Mouse (Mus musculus) midbrain, postnatal 0 days (tissue): ENCODE results near the gene 1110008L16Rik. TPM values are rescaled to one million over a fixed set of nuclear protein-coding genes. Genes with fewer than 3 reads are reported as not detected.

Experiments used
- ATAC-seq: fragments of 200-750 bp; cut with Nextera tagmentation; 2 replicates; pipeline ENCODE4 v1.8.0; 2017; ENCODE audit warnings: moderate number of reproducible peaks, mild to moderate bottlenecking, moderate TSS enrichment, moderate library complexity; ENCODE audit not compliant: low FRiP score
- DNase-seq: peaks from one replicate; pipeline ENCODE4 v3.0.0-alpha.2; 2015; ENCODE audit warnings: low spot score
- H3K27ac ChIP-seq: fragments of 300-500 bp; sonication (generic); 2 replicates; pipeline ENCODE4 v1.5.1; 2014; ENCODE audit warnings: low read depth, mild to moderate bottlenecking, low read length, mixed read lengths
- H3K27me3 ChIP-seq: fragments of 300-500 bp; sonication (generic); 2 replicates; pipeline ENCODE4 v1.6.1; 2014; ENCODE audit warnings: low read length, control low read depth, mixed read lengths; ENCODE audit not compliant: insufficient read depth
- H3K36me3 ChIP-seq: fragments of 300-500 bp; sonication (generic); 2 replicates; pipeline ENCODE4 v1.6.1; 2014; ENCODE audit warnings: low read length, control low read depth, mixed read lengths; ENCODE audit not compliant: insufficient read depth
- H3K4me1 ChIP-seq: fragments of 300-500 bp; sonication (generic); 2 replicates; pipeline ENCODE4 v1.6.1; 2014; ENCODE audit warnings: mild to moderate bottlenecking, control low read depth, antibody characterized with exemption, low read length, mixed read lengths; ENCODE audit not compliant: insufficient read depth
- H3K4me2 ChIP-seq: fragments of 300-500 bp; sonication (generic); 2 replicates; pipeline ENCODE4 v1.6.1; 2014; ENCODE audit warnings: low read depth, mild to moderate bottlenecking, low read length, mixed read lengths; ENCODE audit not compliant: poor library complexity, severe bottlenecking
- H3K4me3 ChIP-seq: fragments of 300-500 bp; sonication (generic); 2 replicates; pipeline ENCODE4 v1.5.1; 2014; ENCODE audit warnings: low read depth, mild to moderate bottlenecking, low read length, moderate library complexity
- H3K9ac ChIP-seq: fragments of 300-500 bp; sonication (generic); replicated peaks from 2 replicates; pipeline ENCODE4 v1.6.1; 2014; ENCODE audit warnings: mild to moderate bottlenecking, low read length, moderate library complexity, mixed read lengths; ENCODE audit not compliant: poor library complexity, severe bottlenecking
- H3K9me3 ChIP-seq: fragments of 300-500 bp; sonication (generic); 2 replicates; pipeline ENCODE4 v1.6.1; 2016; ENCODE audit warnings: low read length, control low read depth
- CTCF ChIP-seq: IDR thresholded peaks from 2 replicates; pipeline ENCODE4 v1.5.1; 2016; ENCODE audit warnings: antibody characterized with exemption, mild to moderate bottlenecking
- WGBS: fragments of 180-500 bp; shearing (Covaris S2); extraction: QIAGEN DNeasy Blood & Tissue Kit; methylation state at CpG from one replicate; pipeline ENCODE4 v1.1.7; 2014; 5-methylcytosine and 5-hydroxymethylcytosine counted together
- polyA plus RNA-seq: library from polyadenylated mRNA; unstranded; fragments of >200 nt; fragmentation: Nextera tagmentation; extraction: Ambion mirVana; gene quantifications from 2 replicates; pipeline ENCODE4 v1.2.1, GENCODE M21; 2015
- total RNA-seq: library from RNA; depleted of rRNA; stranded (reverse); fragments of >200 nt; gene quantifications from 2 replicates; pipeline ENCODE4 v1.2.3, GENCODE M21; 2014

1110008L16Rik gene
- total and polyA plus RNA-seq, 2 experiments from 2014 or later = 6.5 to 8.9 TPM

DNA sequence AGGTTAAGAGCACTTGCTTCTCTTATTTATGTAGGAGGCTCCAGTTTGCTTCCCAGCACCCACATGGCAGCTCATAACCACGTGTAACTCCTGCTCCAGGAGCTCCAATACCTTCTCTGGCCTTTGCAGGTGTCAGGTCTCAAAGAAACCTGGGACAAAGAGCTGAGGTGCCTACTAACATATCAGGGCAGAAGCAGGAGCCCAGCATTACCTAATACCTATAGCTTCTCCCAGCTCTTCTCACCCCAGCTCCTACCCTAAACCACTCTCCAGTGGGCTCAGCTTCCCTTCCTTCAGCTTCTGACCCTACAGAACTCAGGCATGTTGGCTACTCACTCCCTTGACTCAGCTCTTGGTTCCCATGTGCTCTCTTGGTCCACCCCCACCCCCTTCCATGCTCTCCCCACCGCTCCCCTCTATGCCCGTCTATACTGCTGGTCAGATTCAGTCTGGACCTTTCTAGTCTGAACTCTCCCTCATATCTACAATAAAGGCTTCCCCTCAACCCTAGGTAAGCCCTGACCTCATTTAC is 1.5 kb downstream of the 1110008L16Rik start:
- Histone ChIP-seq H3K4me2 (peak overlapping the region; percentile 67), H3K9me3 (no peaks in the 10 kb centered on the region), H3K27me3 (no peaks in the 10 kb centered on the region), H3K36me3 (peaks cover 24% of the 10 kb centered on the region), H3K9ac (peak overlapping the region; percentile 4; the same call in 1 of the 2 replicates), H3K27ac (no peak overlapping the region), H3K4me3 (peak overlapping the region; percentile 48; the same call in 1 of the 2 replicates), H3K4me1 (peaks cover 25% of the 10 kb centered on the region)
- WGBS = 93% methylated on average over 3 of the region's 3 CpGs
- ATAC-seq = no peak
- no peak for TF ChIP-seq CTCF
- DNase-seq = no peak

DNA sequence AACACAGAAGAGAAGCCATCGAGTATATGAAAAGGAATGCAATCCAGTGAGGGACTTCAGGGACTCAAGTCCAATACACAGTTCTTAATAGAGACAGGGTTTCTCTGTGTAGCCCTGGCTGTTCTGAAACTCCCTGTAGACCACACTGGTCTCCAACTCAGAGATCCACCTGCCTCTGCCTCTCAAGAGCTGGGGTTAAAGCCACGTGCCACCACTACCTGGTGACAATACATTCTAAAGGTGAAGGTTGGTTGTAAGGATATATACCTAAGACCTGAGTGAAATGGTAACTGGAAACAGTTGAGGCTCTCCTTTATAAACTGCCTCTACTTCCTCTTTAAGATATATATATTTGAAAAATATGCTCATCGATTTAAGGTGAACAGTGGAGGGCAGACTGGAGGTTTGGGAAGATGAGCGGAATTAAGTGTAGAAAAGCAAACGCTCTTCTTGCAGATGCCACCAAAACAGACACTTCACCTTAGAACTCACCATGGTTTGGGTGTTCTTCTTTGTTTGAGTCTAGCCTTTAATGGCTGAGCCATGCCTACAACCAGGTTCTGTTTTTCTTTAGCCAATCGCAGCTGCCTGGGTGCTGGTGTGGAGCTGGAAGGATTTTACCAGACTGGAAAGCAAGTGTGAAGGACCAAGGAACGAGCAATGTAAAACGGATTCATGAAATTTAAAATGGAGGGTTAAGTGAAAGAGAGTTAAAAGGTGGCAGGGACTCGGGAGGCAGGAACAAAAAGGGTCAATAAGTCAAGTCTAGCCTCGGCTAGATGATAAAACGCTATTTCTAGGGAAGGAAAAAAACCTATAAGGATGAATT is 2.3 kb downstream of the 1110008L16Rik start:
- DNase-seq = no peak
- Histone ChIP-seq H3K9me3 (no peaks in the 10 kb centered on the region), H3K4me3 (peak overlapping the region; percentile 48), H3K27me3 (no peaks in the 10 kb centered on the region), H3K36me3 (peaks cover 18% of the 10 kb centered on the region), H3K4me2 (peak overlapping the region; percentile 67), H3K27ac (peak overlapping the region; percentile 77), H3K9ac (peak overlapping the region; percentile 79), H3K4me1 (peaks cover 25% of the 10 kb centered on the region)
- ATAC-seq = 0 out of 2 replicates have a peak, but pooled peaks have one; percentile 9
- TF ChIP-seq CTCF = no peak
- 41% methylated on average over 11 of the region's 11 CpGs for WGBS

DNA sequence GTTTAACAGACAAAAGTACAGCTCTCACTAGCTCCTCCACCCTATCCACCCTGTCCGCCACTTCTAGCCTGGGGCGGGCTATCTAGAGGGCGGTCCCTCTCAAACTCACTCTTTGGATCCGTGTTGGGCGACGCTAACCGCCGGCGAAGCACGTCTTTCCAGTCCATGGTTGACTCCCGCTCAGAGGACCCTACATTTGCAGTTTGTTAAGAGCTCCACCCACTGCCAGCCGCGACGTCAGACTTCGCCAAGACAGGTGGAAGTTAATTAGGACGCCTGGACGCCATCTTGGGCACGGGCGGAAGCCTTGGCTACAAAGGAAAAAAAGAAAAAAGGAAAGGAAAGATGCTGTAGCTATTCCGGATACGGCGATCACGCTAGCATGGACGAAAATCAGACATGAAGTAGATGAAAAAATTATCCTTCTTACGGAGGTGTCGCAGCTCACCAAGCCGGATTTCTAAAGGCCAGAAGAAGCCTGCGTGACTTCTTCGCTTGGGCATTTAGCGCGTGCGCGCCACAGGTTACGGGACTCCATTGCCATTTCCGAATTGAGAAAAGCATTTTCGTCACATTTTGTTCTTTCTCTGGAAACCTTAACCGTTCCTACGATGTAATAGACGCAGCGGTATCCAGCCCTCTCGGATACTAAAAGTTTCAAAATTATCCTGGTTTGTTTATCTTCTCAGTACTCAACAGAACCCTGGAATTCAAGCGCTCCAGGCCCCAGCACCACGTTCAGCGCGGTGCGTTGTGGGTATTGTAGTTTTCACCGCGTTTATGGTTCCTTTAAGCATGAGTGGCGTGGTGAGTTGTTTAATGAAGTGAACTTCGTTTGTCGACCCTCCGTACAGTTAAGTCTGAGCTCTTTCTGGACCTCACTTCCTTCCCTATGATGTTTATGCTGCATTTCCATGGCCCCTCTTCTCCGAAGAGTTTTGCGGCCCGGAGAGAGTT is 3.4 kb downstream of the 1110008L16Rik start, which contains the start of gene Ppp2r3c:
TSS of gene Ppp2r3c (minus strand) at position 514 of the 957 bp plus-strand sequence.
- Histone ChIP-seq H3K27me3 (no peaks in the 10 kb centered on the region), H3K9ac (peak within 1 kb of the TSS; percentile 79), H3K4me1 (peaks cover 25% of the 10 kb centered on the region), H3K36me3 (peaks cover 10% of the 10 kb centered on the region), H3K4me2 (peak within 1 kb of the TSS; percentile 70), H3K27ac (peak within 1 kb of the TSS; percentile 77), H3K9me3 (no peaks in the 10 kb centered on the region), H3K4me3 (peak within 1 kb of the TSS; percentile 48)
- ATAC-seq (peak; percentile 94), DNase-seq (peak; percentile 97)
- under 1% methylated on average over 55 of the region's 55 CpGs for WGBS
- TF ChIP-seq CTCF = no peak

DNA sequence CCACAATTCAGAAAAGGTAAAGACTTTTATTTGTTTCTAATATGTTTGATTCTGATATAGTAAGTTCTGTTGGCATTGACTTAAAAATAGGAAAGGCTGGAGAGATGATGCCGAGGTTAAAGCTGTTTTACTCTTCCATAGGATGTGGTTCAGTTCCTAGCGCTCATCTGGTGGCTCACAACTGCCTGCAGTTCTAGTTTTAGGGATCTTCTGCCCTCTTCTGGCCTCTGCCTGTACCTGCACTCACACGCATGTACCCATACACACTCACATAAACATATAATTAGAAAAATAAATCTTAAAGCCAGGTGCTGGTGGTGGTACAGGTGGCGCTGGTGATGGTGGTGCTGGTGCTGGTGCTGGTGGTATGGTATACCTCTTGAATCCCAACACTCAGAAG is 7.0 kb downstream of the 1110008L16Rik start:
- Histone ChIP-seq H3K27ac (no peak overlapping the region), H3K27me3 (no peaks in the 10 kb centered on the region), H3K4me2 (no peak overlapping the region), H3K4me3 (no peak overlapping the region), H3K9me3 (no peaks in the 10 kb centered on the region), H3K36me3 (no peaks in the 10 kb centered on the region), H3K4me1 (peaks cover 14% of the 10 kb centered on the region), H3K9ac (no peak overlapping the region)
- ATAC-seq (no peak), DNase-seq (no peak)
- TF ChIP-seq CTCF = no peak; the same call in 1 of the 2 replicates
- WGBS = over 99% methylated on average over 4 of the region's 4 CpGs

DNA sequence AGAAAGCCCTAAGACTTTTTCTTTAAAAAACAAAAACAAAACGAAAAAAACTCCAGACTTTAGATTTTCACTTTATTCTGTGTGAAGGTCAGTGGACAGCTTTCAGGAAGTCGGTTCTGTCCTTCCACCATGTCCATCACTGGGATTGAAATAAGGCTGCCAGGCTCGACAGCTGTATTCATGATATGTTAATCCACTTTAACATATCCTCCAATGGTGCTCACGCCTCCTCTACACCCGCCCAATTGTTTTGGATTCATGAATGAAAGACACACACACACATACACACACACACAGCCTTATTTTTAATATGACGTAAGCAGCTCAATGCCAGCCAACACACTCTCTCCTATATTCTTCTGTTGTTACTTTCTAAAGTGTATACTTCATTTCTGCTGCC is 8.2 kb downstream of the 1110008L16Rik start:
- TF ChIP-seq CTCF = no peak
- Histone ChIP-seq H3K4me3 (no peak overlapping the region), H3K9me3 (no peaks in the 10 kb centered on the region), H3K4me1 (0 out of 2 replicates have a peak, but pooled peaks cover 8% of the 10 kb centered on the region), H3K9ac (no peak overlapping the region), H3K4me2 (no peak overlapping the region), H3K27me3 (no peaks in the 10 kb centered on the region), H3K27ac (no peak overlapping the region), H3K36me3 (no peaks in the 10 kb centered on the region)
- no peak for DNase-seq
- ATAC-seq = no peak
- WGBS = 61% methylated on average over 6 of the region's 6 CpGs
